Mouse (Mus musculus) kidney, adult 8-10 months (tissue): ENCODE results near the gene Bcl2l10.

ENCODE experiments used
- DNase-seq, 2 experiments: peaks; one replicate each; pipeline ENCODE4 v3.0.0; 2022

Bcl2l10 gene

DNA sequence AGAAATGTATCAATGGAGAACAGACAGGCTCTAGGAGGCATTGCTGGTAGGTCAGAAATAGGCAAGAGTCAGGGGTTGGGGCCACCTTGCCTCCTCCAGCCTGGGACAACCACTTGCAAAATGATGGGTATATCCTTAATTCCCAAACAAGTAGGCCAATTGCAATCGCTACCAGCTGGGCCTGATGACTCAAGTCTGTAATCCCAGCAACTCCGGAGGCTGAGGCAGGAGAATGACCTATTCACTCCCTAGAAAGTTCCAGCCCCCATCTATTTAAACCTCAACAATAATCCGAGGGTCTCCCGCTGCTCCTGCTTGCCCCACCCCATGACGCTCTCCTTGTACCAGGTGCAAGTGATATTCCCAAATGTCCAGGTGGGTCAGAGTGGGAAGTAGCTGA is at the start of gene Bcl2l10:
TSS of gene Bcl2l10 (plus strand) at position 301 of the 400 bp plus-strand sequence.
- DNase-seq, result no peak

GRCm38 (mm10) chr9:75299342-75299741 is 48.2 kb upstream of the Bcl2l10 start:
- no peak for DNase-seq

DNA sequence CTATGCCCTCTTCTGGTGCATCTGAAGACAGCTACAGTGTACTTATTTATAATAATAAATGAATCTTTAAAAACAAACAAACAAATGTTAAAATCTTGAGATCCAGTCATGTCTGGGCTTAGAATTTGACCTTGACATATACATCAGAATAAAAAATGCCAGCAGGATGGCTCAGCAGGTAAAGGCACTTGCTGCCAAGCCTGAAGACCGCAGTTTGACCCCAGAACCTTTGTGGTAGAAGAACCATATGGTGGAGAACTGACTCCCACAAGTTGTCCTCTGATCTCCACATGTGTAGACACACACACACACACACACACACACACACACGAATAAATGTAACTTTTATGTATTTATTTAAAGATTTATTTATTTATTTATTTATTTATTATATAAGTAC is 44.5 kb upstream of the Bcl2l10 start:
- no peak for DNase-seq

DNA sequence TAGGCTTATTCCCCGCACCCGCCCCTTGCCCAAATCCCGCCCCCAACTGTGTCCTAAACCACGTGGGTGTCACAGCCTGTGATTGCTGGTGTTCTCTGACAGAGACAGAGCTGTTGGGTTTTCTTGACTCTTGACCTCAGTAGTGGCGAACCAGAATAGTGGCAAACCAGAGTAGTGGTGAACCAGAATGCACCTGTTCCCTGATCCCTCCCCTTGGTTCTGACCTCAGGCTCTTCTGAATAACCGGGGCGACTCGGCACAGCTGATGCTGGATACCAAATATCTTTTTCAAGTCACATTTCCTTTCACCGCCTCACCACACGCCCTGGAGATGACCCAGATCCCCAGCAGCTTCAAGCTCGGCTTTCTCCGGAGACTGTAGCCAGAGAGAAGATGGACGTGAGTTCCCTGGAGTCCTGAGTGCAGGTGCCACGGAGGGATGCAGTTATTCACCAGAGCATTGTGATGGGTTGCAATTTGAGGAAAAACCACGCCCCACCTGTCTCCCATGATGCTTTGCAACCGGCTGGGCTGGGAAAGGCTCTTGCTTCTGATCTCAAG is 43.8 kb upstream of the Bcl2l10 start:
- no peak for DNase-seq

GRCm38 (mm10) chr9:75304286-75304685 is 43.3 kb upstream of the Bcl2l10 start:
- no peak for DNase-seq

GRCm38 (mm10) chr9:75306126-75306898 is 41.2 kb upstream of the Bcl2l10 start, which contains the start of gene Gnb5:
TSS of gene Gnb5 (plus strand) at chr9:75306288.
- DNase-seq, result no peak

DNA sequence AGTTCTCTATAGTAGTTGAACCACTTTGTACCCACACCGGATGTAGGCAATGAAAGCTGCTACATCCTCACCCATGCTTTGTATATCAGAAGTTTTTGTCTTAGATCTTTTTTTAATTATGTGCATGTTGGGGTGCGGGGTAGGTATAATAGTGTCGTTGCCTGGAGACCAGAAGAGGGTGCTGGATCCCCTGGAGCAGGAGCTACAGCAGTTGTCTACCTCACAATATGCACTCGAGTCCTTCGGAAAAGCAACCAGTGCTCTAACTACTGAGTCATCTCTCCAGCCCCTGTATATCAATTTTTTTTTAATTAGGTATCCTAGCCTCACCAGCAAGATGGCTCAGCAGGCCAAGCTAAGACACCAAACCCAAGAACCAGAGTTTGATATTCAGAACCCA is 40.5 kb upstream of the Bcl2l10 start:
- DNase-seq, result no peak

DNA sequence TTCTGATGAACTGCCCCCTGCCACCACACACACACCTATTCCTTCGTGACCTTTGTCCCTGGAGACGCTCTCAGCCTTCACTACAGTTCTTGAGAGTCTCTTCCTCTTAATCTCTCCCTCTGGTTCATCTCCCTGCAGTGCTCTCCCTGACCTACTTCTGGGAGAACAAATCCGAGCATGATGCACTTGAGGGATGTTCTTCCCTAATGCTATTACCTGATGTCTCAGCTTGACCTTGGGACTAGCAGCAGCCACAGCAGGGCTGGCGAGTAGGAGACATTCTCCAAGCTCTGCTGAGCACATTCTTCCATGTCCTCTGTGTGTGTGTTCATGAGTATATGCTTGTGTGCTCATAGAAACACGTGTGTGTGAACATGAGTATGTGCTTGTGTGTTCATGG is 38.9 kb upstream of the Bcl2l10 start:
- DNase-seq, result no peak

DNA sequence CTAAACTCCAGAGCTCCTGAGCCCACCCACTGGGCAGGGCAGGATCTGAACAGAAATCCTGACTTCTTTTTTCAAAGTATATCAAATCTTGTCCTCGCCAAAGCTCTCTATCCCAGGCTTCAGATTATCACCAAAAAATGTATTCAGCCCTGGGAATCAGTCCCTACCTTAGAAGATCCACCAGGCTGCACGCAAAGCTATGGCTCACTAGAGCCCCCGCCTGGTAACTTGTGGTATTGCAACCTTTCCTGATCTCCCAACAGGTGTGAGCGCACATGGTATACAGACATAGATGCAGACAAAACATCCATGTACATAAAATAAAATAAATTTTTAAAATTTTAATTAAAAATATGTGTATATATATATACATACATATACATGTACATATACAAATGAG is 35.5 kb upstream of the Bcl2l10 start:
- DNase-seq, result peak; percentile 48 to 80

- no peak for DNase-seq
Observed at GRCm38 (mm10) chr9:75313138-75313831, 34.3 kb upstream of the Bcl2l10 start.

DNA sequence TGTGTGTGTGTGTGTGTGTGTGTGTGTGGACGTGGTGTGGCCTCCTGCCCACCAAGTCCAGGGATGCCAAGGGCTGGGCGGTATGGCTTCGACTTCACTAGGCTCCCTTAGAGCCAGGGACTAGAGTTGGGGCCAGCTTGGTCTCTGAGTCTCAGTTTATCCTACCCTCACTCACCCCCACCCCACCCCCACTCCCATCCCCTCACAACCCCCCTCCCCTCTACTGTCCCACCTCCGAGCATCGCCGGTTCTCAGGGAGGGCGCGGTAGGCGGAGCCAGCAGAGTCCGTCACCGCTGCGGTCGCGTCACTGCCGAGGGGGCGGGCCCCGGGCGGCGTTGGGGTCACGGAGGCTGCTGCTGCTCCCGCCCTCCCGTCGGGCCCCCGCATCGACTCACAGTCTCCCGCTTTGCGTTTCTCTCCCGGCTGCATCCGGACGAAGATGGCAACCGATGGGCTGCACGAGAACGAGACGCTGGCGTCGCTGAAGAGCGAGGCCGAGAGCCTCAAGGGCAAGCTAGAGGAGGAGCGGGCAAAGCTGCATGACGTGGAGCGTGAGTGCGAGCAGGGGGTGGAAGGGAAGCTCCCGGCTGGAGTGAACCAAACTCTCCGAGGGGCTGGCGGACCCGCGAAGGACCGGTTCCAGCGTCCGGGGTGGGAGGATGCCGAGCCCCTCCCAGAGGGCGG is 33.6 kb upstream of the Bcl2l10 start:
- peak; percentile 41 to 66 for DNase-seq

GRCm38 (mm10) chr9:75314517-75315105 is 32.9 kb upstream of the Bcl2l10 start:
- no peak for DNase-seq

- no peak for DNase-seq
Observed at GRCm38 (mm10) chr9:75315238-75315637, 32.3 kb upstream of the Bcl2l10 start.

DNA sequence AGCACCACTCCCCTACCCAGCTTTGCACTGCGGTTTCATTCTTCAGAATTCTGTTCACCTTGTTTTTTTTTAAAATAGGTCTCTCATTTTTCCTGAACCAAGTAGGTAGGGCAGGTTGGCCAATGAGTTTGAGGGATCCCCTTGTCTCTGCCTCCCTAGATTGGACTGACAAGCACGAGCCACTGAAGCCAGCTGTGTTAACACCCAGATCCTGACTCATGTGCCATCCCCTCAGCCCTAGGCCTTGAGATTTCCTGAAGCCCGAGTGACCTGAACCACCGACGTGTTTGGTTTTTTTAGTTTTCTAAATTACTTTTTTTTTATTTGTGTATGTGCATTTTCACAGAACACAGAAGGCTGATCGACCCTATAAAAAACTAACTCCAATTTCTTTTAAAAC is 30.8 kb upstream of the Bcl2l10 start:
- no peak for DNase-seq

- no peak for DNase-seq
Observed at GRCm38 (mm10) chr9:75318196-75318595, 29.4 kb upstream of the Bcl2l10 start.

GRCm38 (mm10) chr9:75319365-75319764 is 28.2 kb upstream of the Bcl2l10 start:
- DNase-seq, result no peak

- DNase-seq, result no peak
Observed at GRCm38 (mm10) chr9:75322099-75322885, 25.3 kb upstream of the Bcl2l10 start.

GRCm38 (mm10) chr9:75328047-75328446 is 19.5 kb upstream of the Bcl2l10 start:
- DNase-seq, result no peak

DNA sequence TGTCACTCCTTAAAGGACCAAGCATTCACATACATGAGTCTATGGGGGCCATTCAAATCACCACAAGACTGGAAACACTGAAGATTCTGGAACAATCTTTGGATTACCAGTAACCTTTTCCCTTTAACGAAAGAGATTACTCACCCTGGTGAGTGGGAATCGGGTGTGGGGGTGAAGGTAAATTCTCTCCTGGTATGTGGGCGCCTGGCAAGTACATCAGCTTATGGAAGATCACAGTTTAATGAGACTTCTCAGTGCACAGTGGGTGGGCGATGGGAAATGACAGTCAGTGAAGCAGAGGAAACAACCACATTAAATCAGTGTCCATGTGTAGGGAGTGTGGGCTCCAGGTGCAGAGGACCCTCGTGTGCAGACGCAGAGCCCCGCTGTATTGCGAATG is 16.7 kb upstream of the Bcl2l10 start:
- no peak for DNase-seq

DNA sequence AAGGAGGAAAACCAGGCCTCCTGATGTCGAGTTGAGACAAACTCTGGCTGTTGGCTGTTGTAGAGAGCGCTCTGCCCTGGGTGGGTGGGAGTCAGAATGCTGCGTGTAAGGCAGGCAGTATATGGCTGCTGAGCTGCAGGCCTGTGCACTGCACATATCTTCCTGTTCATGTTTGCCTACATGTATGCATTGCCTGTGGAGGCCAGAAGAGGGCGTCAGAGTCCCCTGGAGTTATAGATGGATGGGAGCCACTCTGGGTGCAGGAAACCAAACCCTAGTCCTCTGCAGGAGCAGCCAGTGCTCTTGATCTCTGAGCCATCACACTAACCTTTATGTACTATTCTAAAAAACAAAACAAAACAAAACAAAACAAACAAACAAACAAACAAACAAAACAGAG is 13.1 kb upstream of the Bcl2l10 start:
- DNase-seq, result no peak

- no peak for DNase-seq
Observed at GRCm38 (mm10) chr9:75338016-75338415, 9.5 kb upstream of the Bcl2l10 start.

- no peak for DNase-seq
Observed at GRCm38 (mm10) chr9:75342433-75342832, 5.1 kb upstream of the Bcl2l10 start.
